Mouse (Mus musculus): ENCODE measurements around the gene Adm2.

DNA sequence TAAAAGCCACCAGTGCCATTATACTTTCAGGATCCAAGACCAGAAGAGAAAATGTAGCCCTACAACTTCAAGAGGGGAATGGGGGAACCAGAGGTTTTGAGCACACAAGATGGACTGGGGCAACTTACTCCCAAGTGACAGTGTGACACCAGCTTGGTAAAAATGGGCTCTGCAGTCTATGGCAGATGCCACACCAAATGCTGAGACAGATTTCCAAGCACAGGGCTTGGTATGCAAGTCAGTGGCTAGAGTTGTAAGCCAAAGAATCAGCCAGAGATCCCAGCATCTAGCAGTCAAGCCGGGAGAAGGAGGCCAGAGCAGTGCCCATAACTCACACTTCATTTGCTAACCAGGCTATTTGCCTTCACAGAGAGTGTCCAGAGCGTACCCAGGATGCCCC, 24.8 kb upstream of the Adm2 start:
- TF ChIP-seq POU5F1 (IDR thresholded peaks at IDR 0.05; ENCODE audit: borderline replicate concordance, low read length) = no peak
- TF ChIP-seq CTCF (conservative IDR thresholded peaks at IDR 0.05; ENCODE audit: low read length) = no peak
- no peak for TF ChIP-seq NANOG (IDR thresholded peaks at IDR 0.05; ENCODE audit: borderline replicate concordance, low read length)

All from E14TG2a.4 (cell line).